Mouse (Mus musculus) heart, embryonic 10.5 days (tissue): ENCODE measurements around the gene Alg12. TPM values are rescaled to one million over a fixed set of nuclear protein-coding genes. Genes with fewer than 3 reads are reported as not detected.

Source experiments
- DNase-seq: peaks from one replicate; pipeline ENCODE4 v3.0.0-alpha.2; 2017; ENCODE audit warnings: low spot score
- H3K27ac ChIP-seq: fragments of 300-500 bp; sonication (generic); 2 replicates; pipeline ENCODE4 v1.5.1; 2016; ENCODE audit warnings: mild to moderate bottlenecking
- H3K27me3 ChIP-seq: fragments of 300-500 bp; sonication (generic); 2 replicates; pipeline ENCODE4 v1.6.1; 2016; ENCODE audit warnings: mild to moderate bottlenecking; ENCODE audit not compliant: poor library complexity, insufficient read depth, severe bottlenecking
- H3K36me3 ChIP-seq: fragments of 300-500 bp; sonication (generic); 2 replicates; pipeline ENCODE4 v1.6.1; 2016; ENCODE audit warnings: mild to moderate bottlenecking, moderate library complexity
- H3K4me1 ChIP-seq: fragments of 300-500 bp; sonication (generic); 2 replicates; pipeline ENCODE4 v1.6.1; 2016; ENCODE audit warnings: mild to moderate bottlenecking
- H3K4me3 ChIP-seq: fragments of 300-500 bp; sonication (generic); 2 replicates; pipeline ENCODE4 v1.5.1; 2016; ENCODE audit warnings: mild to moderate bottlenecking, moderate library complexity
- H3K9me3 ChIP-seq: fragments of 300-500 bp; sonication (generic); 2 replicates; pipeline ENCODE4 v1.6.1; 2016; ENCODE audit warnings: mild to moderate bottlenecking, moderate library complexity
- WGBS: fragments of 180-500 bp; shearing (Covaris S2); methylation state at CpG from one replicate; pipeline ENCODE4 v1.1.7; 2016; 5-methylcytosine and 5-hydroxymethylcytosine counted together
- polyA plus RNA-seq: library from polyadenylated mRNA; unstranded; fragments of >200 nt; fragmentation: Nextera tagmentation; extraction: Ambion mirVana; gene quantifications from 2 replicates; pipeline ENCODE4 v1.2.1, GENCODE M21; 2016

Gene Alg12
- polyA plus RNA-seq, 1 experiment from 2014 or later = 15.2 TPM

- Histone ChIP-seq H3K36me3 (peaks cover 25% of the 10 kb centered on the region), H3K27ac (peak overlapping the region; percentile 97), H3K4me3 (no peak overlapping the region), H3K9me3 (no peaks in the 10 kb centered on the region), H3K27me3 (no peaks in the 10 kb centered on the region), H3K4me1 (peaks cover 63% of the 10 kb centered on the region)
- WGBS = 89% methylated on average over 3 of the region's 3 CpGs
- DNase-seq = no peak
Measured at GRCm38 (mm10) chr15:88860781-88861180, 41.7 kb upstream of the Alg12 start.

GRCm38 (mm10) chr15:88859206-88859970 lies 40.3 kb upstream of the Alg12 start:
- no peak for DNase-seq
- peak overlapping the region; percentile 67; the same call in 1 of the 2 replicates for H3K27ac ChIP-seq

DNA sequence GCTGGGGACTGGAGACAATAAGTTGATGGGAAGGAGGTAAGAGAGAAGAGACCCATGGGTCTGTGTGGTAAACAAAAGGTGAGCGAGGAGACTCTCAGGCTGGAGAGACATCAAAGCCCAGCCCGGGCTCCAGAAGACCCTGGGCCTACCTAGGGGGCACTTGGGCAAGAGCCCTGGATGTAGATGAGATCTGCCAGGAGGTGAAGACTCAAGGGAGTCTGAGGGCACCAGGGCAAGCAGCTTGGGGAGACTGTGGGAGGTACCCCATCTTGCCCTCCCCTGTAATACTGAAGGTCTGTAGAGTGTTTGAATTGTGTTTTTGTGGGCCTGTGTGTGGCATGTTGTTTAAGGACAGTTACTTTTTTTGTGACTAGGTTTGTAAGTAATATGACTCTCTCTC lies 39.6 kb upstream of the Alg12 start:
- no peak for DNase-seq
- no peaks in the 10 kb centered on the region for H3K9me3 ChIP-seq
- H3K4me1 ChIP-seq = peaks cover 62% of the 10 kb centered on the region
- no peak overlapping the region for H3K4me3 ChIP-seq
- H3K27me3 ChIP-seq = no peaks in the 10 kb centered on the region
- 71% methylated on average over 2 of the region's 2 CpGs for WGBS
- peak overlapping the region; percentile 42; the same call in 1 of the 2 replicates for H3K27ac ChIP-seq
- peaks cover 6% of the 10 kb centered on the region; the same call in 1 of the 2 replicates for H3K36me3 ChIP-seq

More at GRCm38 (mm10) chr15:88859206-88859970, 40.3 kb upstream of the Alg12 start:
- no peaks in the 10 kb centered on the region for H3K27me3 ChIP-seq
- no peak overlapping the region for H3K4me3 ChIP-seq
- H3K4me1 ChIP-seq = peaks cover 63% of the 10 kb centered on the region
- no peaks in the 10 kb centered on the region for H3K9me3 ChIP-seq
- 56% methylated on average over 8 of the region's 8 CpGs for WGBS
- peaks cover 11% of the 10 kb centered on the region for H3K36me3 ChIP-seq

GRCm38 (mm10) chr15:88858141-88858541 lies 39.0 kb upstream of the Alg12 start:
- no peak for DNase-seq
- 0 out of 2 replicates have a peak, but pooled peaks cover under 1% of the 10 kb centered on the region for H3K36me3 ChIP-seq
- WGBS = 86% methylated on average over 3 of the region's 3 CpGs
- H3K4me3 ChIP-seq = no peak overlapping the region
- peaks cover 64% of the 10 kb centered on the region for H3K4me1 ChIP-seq
- H3K27me3 ChIP-seq = no peaks in the 10 kb centered on the region
- H3K9me3 ChIP-seq = no peaks in the 10 kb centered on the region
- H3K27ac ChIP-seq = peak overlapping the region; percentile 42; the same call in 1 of the 2 replicates

DNA sequence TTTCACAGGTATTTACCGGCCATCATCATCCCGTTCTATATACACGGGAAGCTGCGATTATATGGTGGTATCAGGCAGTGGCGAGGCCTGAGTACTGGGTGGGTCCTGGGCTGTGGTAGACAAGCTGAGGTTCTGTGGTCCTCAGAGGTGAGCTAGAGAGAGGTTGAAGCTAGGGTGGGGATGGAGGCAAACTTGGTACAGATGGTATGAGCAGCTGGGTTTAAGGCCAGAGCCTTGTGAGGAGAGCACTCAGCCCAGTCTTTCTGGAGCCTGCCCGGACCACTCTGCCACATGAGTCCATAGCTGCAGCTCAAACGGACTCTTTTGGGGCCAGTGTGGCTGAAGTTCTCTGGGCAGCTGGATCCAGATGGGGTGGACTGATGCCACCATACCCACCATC lies 38.2 kb upstream of the Alg12 start:
- Histone ChIP-seq H3K36me3 (no peaks in the 10 kb centered on the region), H3K9me3 (no peaks in the 10 kb centered on the region), H3K27ac (0 out of 2 replicates have a peak overlapping the region, but pooled peaks have one; percentile 23), H3K27me3 (no peaks in the 10 kb centered on the region), H3K4me3 (no peak overlapping the region), H3K4me1 (peaks cover 65% of the 10 kb centered on the region)
- no peak for DNase-seq
- WGBS = 84% methylated on average over 7 of the region's 7 CpGs

GRCm38 (mm10) chr15:88856613-88857012 lies 37.5 kb upstream of the Alg12 start:
- Histone ChIP-seq H3K4me3 (no peak overlapping the region), H3K27me3 (no peaks in the 10 kb centered on the region), H3K4me1 (peaks cover 65% of the 10 kb centered on the region), H3K27ac (no peak overlapping the region), H3K36me3 (no peaks in the 10 kb centered on the region), H3K9me3 (no peaks in the 10 kb centered on the region)
- 77% methylated on average over 5 of the region's 5 CpGs for WGBS
- no peak for DNase-seq

GRCm38 (mm10) chr15:88855896-88856417 lies 36.8 kb upstream of the Alg12 start:
- H3K4me3 ChIP-seq = no peak overlapping the region
- H3K36me3 ChIP-seq = no peaks in the 10 kb centered on the region
- H3K27ac ChIP-seq = peak overlapping the region; percentile 86
- H3K27me3 ChIP-seq = no peaks in the 10 kb centered on the region
- H3K4me1 ChIP-seq = peaks cover 65% of the 10 kb centered on the region
- H3K9me3 ChIP-seq = no peaks in the 10 kb centered on the region
- 75% methylated on average over 6 of the region's 6 CpGs for WGBS
- no peak for DNase-seq

DNA sequence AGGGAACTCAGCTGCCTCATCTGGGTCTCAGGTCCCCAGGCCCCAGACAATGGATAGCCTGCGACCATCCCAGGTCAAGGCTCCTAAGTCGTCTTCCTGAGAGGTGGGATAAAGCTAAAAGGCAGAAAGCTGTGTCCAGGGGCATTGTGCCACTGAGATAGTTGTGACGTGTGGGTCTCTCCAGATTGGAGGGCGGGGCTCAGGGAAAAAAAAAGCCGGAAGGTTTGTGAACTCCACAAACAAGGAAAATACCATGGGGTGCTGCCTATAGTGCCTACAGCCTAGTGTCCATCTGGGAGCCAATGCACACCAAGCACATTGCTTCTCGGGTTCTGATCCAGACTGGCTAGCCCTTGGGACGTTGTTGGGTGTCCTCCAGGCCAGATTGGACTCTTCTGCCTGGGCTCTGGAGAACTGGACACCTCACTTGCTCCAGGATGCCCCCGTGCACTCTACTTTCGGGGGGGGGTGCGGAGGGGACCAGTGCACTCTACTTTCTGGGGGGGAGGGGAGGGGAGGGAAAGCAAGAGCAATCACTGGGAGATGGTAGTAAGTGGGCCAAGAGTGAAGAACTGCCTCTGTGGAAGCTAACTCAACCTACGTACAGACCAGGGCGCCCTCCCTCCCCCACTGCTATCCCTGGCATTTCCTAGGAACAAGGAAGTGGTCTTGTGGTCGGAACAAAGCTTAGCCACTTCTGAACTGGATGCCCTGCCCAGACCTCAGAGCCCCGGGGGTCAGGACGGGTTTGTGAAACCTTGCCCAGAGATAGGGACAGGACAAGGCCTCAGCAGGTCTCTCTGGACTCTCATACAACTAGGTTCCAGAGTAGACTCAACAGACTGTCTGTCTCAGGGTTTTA lies 36.1 kb upstream of the Alg12 start:
- H3K27ac ChIP-seq = peak overlapping the region; percentile 86

DNA sequence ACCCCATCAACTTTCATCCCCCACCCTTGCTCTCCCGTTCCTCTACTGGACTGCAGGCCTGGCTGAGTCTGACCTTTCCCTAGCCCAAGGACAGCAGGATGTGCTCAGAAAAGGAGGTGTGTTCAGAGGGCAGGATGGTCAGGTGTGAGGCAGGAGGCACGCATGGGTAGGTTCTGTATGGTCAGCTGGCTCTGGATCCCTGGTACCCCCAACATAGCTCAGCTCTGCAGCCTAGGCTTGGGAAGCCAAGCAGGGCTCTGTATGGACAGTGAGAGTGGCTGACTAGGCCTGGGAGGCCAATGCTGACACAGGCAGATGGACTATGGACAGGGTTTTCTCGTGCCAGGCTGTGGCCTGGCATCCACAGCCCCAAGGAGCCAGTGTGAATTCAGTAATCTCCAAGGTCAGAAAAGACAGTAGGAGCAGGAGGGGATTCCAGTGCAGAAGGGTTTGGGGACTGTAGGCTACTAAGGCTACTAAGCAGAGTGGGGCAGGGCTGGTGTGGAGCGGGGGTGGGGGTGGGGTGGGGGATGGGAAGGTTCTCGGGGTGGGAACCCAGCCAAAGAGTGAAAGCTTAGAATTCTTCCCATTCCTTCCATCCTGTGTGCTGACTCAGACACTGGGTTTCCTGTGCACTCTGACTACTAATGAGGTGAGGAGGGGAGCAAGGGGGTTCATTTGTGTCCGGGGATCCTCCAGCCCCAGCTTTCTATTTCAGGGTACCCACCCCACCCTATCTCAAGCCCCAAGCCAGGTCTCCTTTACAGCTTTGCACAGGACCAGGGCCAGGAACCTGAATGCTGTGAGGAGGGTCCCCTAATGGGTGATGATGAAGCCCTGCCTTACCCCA lies 35.2 kb upstream of the Alg12 start:
- WGBS = 31% methylated on average over 6 of the region's 6 CpGs
- H3K4me3 ChIP-seq = no peak overlapping the region; the same call in 1 of the 2 replicates
- no peaks in the 10 kb centered on the region for H3K9me3 ChIP-seq
- peak overlapping the region; percentile 86 for H3K27ac ChIP-seq
- DNase-seq = no peak
- H3K4me1 ChIP-seq = peaks cover 67% of the 10 kb centered on the region
- no peaks in the 10 kb centered on the region for H3K27me3 ChIP-seq
- no peaks in the 10 kb centered on the region for H3K36me3 ChIP-seq

More for the DNA sequence above, 36.1 kb upstream of the Alg12 start:
- Histone ChIP-seq H3K4me1 (peaks cover 69% of the 10 kb centered on the region), H3K27me3 (no peaks in the 10 kb centered on the region), H3K4me3 (no peak overlapping the region; the same call in 1 of the 2 replicates), H3K36me3 (no peaks in the 10 kb centered on the region), H3K9me3 (no peaks in the 10 kb centered on the region)
- 57% methylated on average over 15 of the region's 15 CpGs for WGBS
- no peak for DNase-seq

GRCm38 (mm10) chr15:88853106-88853505 lies 34.0 kb upstream of the Alg12 start:
- no peaks in the 10 kb centered on the region for H3K9me3 ChIP-seq
- no peaks in the 10 kb centered on the region for H3K27me3 ChIP-seq
- H3K4me3 ChIP-seq = no peak overlapping the region
- no peak for DNase-seq
- peak overlapping the region; percentile 43; the same call in 1 of the 2 replicates for H3K27ac ChIP-seq
- H3K4me1 ChIP-seq = peaks cover 57% of the 10 kb centered on the region
- WGBS = 86% methylated on average over 9 of the region's 9 CpGs
- H3K36me3 ChIP-seq = no peaks in the 10 kb centered on the region

GRCm38 (mm10) chr15:88851507-88852149 lies 32.5 kb upstream of the Alg12 start:
- Histone ChIP-seq H3K27ac (peak overlapping the region; percentile 31; the same call in 1 of the 2 replicates), H3K9me3 (no peaks in the 10 kb centered on the region), H3K27me3 (no peaks in the 10 kb centered on the region), H3K4me3 (no peak overlapping the region), H3K36me3 (no peaks in the 10 kb centered on the region), H3K4me1 (peaks cover 58% of the 10 kb centered on the region)
- DNase-seq = no peak
- WGBS = 80% methylated on average over 9 of the region's 10 CpGs

DNA sequence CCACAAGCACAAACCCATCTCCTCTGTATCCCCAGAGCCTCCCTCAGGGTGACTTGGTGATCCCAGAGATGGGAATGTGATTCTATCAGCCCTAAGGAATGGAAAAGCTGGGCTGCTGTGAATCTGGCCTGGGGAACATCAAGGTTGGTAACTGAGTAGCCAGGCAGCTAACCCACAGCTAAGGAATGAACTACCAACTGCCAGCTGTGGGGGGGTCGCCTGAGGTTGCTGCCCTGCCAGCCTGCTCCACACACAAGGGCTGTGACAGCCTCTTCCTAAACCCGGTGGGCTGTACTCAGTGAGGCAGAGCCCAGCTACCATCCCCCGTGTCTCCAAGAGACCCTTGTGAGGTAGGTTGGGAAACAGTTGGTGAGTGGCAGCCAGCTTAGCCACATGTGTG lies 32.0 kb upstream of the Alg12 start:
- H3K27me3 ChIP-seq = no peaks in the 10 kb centered on the region
- peaks cover 58% of the 10 kb centered on the region for H3K4me1 ChIP-seq
- H3K36me3 ChIP-seq = no peaks in the 10 kb centered on the region
- WGBS = 64% methylated on average over 3 of the region's 3 CpGs
- H3K9me3 ChIP-seq = no peaks in the 10 kb centered on the region
- H3K4me3 ChIP-seq = no peak overlapping the region
- peak overlapping the region; percentile 56 for H3K27ac ChIP-seq
- no peak for DNase-seq
